ENCODE assay signal across 9 mouse cellular contexts in the genomic region with DNA sequence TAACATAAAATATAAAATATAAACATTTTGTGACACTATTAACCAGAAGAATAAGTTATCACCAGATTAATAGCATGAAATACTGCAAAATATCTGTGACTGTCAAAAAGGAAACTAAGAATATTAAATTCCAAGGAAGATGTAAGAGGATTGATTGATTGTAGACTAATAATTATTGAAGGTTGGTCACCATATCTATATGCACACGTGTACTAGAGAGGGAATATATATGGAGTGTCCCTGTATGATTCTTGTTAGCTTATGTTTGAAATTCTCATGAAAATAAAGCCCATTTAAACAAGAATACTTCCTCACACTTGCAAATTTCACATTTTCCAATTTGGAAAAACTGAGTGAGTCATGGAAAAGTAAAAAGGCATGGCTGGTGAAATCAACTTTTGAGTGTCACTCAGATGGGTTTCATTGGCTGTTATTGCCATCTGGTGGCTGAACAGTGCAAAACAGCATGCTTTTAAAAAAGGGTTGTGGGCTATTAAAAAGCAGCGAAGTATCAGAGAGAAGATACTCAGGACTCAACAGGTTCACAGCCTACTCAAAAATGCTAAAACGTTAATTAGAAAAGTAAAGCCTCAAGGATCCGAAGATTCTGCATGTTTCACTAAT.
DNase-seq lines count a peak whose midpoint lies in the region; ATAC-seq and TF ChIP-seq lines count a peak whose summit lies in the region.
"Had no signal": no experiment of that assay in that cellular context is flagged by ENCODE, and none has a peak within 500 bp of the region (broad histone marks: within the 10 kb centered on the region; RNA-seq: fewer than 3 reads in every experiment).

No protein-coding gene starts in this region.

- H3K4me2 ChIP-seq in hindbrain, embryonic 14.5 days (replicated peaks), result no peak overlapping the region
- H3K4me2 ChIP-seq: heart, embryonic 13.5 days had no signal

- intact Hi-C loops in gastrocnemius, postnatal 36 days (cut with DNase I), result loop anchor here (5.0 kb wide), 1 partner anchor 359 kb away; no protein-coding TSS in a partner anchor
- intact Hi-C loops in left cerebral cortex, postnatal 4 days (cut with DNase I), result loop anchor here (2.0 kb wide), 1 partner anchor 361 kb away; no protein-coding TSS in a partner anchor

- no peak for TF ChIP-seq POLR2A in cortical plate, adult 2 months (IDR thresholded peaks at IDR 0.05; ENCODE audit: extremely low read depth, insufficient read depth, low read length)

- 42% methylated on average over 4 of the region's 4 CpGs for WGBS in hindbrain, embryonic 14.5 days

- no peak overlapping the region for H3K27ac ChIP-seq in cortical plate, adult 2 months (ENCODE audit: insufficient read depth, low read length)
- H3K27ac ChIP-seq in hindbrain, embryonic 14.5 days, result no peak overlapping the region
- H3K27ac ChIP-seq: heart, embryonic 13.5 days had no signal

- no peaks in the 10 kb centered on the region for H3K36me3 ChIP-seq in hindbrain, embryonic 14.5 days (replicated peaks; ENCODE audit: control insufficient read depth, insufficient read depth)
- H3K36me3 ChIP-seq: heart, embryonic 13.5 days had no signal

- no peaks in the 10 kb centered on the region for H3K4me1 ChIP-seq in cortical plate, adult 2 months (ENCODE audit: control insufficient read depth, insufficient read depth, low read length)
- H3K4me1 ChIP-seq in hindbrain, embryonic 14.5 days (replicated peaks; ENCODE audit: control insufficient read depth, insufficient read depth, low read length), result no peaks in the 10 kb centered on the region
- H3K4me1 ChIP-seq: heart, embryonic 13.5 days had no signal

- no peaks in the 10 kb centered on the region for H3K9me3 ChIP-seq in hindbrain, embryonic 14.5 days (ENCODE audit: control insufficient read depth, low read length)
- H3K9me3 ChIP-seq: heart, embryonic 13.5 days had no signal

- no peak overlapping the region for H3K9ac ChIP-seq in hindbrain, embryonic 14.5 days
- H3K9ac ChIP-seq: heart, embryonic 13.5 days had no signal

- no peak overlapping the region for H3K4me3 ChIP-seq in cortical plate, adult 2 months (ENCODE audit: insufficient read depth, low read length)
- H3K4me3 ChIP-seq in hindbrain, embryonic 14.5 days (replicated peaks; ENCODE audit: low read length), result no peak overlapping the region
- H3K4me3 ChIP-seq: heart, embryonic 13.5 days had no signal

- peak; percentile 58; the same call in 1 of the 2 replicates for TF ChIP-seq CTCF in cortical plate, adult 2 months (IDR thresholded peaks at IDR 0.05; ENCODE audit: extremely low read depth, insufficient read depth, low read length)

- ATAC-seq in hindbrain, embryonic 14.5 days (ENCODE audit: low FRiP score), result peak; percentile 59; the same call in 1 of the 2 replicates

- DNase-seq in gastrocnemius, adult 18-20 months (ENCODE audit: low spot score), result peak; percentile 18
- no peak for DNase-seq in gastrocnemius, postnatal 36 days
- peak; percentile 55 for DNase-seq in A20 (ENCODE audit: low read depth, low spot score)
- peak; percentile 80 for DNase-seq in hindbrain, embryonic 14.5 days (ENCODE audit: low spot score)
- peak; percentile 24 for DNase-seq in left cerebral cortex, postnatal 4 days
- peak; percentile 79 for DNase-seq in retina, embryonic 14.5 days (ENCODE audit: low spot score)
- no peak for DNase-seq in thymus, postnatal 10 days (ENCODE audit: low spot score in 2 of 2)

- no peaks in the 10 kb centered on the region for H3K27me3 ChIP-seq in hindbrain, embryonic 14.5 days (ENCODE audit: control insufficient read depth, insufficient read depth, low read length)
- H3K27me3 ChIP-seq: heart, embryonic 13.5 days had no signal

Comparison
In these comparisons a context has a peak if more than half of its experiments do, and no peak if none do; other contexts are left out.
1. DNase-seq: peak in gastrocnemius, adult 18-20 months (single experiment), A20 (single experiment), hindbrain, embryonic 14.5 days (single experiment), left cerebral cortex, postnatal 4 days (single experiment) and retina, embryonic 14.5 days (single experiment); none in gastrocnemius, postnatal 36 days (0 of 2) and thymus, postnatal 10 days (0 of 2).